Mouse (Mus musculus): ENCODE measurements around the gene Kcnk1.

Kcnk1 gene

DNA sequence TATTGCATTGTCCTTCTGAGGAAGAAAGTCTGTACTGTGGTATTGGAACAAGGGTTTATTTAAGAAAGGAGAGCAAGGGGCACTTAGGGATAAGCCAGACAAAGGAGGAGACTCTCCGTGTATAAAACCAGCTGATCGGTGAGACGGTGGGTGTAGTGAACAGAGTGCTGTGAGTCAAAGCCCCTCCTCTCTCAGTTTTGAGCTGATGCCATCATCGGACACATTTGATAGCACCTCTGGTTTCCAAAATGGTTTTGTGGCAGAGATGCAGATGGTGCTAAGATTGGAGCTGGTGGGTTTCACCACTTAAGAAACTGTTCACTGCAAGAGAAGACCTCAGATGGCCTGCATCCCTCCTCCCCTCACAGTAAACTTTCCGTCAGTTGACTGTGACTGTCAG is 2.6 kb downstream of the Kcnk1 start:
- DNase-seq, result no peak

DNA sequence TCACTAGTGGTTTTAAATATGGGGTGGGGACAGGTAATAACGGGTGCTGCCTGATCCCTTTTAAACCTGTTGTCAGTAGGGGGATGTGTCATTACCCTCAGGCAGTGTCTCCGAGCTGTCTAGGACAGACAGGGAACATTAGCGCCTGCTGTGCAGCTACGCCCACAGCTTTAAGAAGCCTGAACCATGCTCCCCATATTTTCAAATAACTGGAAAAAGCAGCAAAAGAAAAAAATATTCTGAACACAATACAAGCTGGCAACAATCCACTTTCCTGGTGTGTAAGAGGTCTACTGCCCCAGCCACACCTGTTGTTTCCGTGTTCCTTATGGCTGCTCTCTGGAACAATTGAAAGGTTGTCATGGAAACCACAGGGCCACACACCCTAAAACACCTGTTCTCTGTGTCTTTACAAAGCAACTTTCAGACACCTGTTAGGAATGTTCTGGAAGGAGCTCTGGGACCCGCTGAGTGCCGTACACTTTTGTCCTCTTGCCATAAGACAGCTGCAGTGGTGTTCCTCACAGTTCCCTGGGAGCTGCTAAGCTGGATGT is 4.9 kb downstream of the Kcnk1 start:
- no peak for DNase-seq

- DNase-seq, result no peak
Observed at GRCm38 (mm10) chr8:126003546-126003945, 8.6 kb downstream of the Kcnk1 start.

GRCm38 (mm10) chr8:126004953-126005352 is 10.0 kb downstream of the Kcnk1 start:
- no peak for DNase-seq

DNA sequence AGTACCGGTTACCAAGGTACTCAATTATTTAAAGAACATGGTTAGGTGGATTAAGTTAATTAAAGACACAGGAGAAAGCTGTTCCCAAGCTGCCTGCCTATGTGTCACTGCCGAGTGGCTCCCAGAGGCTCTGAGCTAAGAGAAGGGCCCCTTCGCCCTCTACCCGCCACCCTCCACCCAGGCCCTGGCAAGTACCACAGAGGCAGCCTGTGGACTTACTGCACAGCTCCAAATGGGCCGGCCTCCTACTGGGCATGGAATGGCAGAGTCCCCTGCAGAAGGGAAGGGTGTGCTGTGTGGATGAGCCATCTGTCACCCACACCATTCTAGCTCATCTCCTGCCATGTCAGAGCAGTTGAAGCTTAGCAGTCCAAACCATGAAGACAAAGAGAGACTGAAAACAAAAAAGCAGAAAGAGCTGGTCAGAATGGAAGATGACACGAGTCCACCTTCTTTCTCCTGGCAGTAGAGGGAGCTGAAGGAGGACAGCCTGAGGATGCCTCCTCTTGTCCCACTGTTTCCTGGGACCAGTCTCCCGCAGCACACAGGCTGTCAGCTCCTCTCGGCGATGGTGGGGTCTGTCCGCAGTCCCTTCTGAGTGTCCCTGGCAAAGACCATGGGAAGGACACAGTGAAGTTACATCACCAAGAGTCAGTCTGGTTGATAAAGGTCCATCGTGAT is 11.5 kb downstream of the Kcnk1 start:
- no peak for DNase-seq

DNA sequence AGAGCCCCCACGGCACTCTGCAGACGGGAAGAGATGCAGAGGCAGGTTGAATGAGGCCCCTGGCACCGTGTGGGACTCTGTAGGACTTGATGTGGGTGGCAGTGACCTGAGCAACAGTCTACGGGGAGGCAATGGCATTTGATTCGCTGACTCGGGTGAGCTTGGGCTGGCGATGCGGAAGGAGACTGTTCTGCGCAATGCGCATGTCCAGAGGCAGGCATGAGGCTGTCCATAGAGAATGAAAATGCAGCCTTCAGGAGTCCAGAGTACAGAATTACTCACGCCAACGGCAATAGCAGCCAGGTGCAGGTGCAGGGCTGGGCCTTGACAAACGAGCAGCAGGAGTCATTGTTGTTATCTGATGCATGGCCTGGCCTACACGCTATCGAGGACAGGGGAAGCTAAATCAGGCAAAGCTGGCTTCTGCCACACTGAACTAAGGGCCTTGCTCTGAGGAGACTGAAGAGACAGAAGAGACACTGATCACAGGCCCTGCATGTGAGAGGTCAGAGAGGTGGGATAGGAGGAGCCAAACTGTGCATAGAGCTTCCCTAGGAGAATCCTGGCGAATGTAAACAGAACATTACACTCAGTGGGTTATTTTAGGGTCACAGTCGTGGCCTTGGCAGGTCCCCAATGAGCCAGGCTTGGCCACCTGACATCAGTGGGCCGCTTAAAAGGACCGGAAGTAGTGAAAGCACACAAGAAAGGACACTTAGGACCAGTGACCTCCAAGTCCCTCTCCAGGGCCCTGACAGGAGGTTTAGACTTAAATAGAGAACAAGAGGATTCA is 12.8 kb downstream of the Kcnk1 start:
- no peak for DNase-seq

DNA sequence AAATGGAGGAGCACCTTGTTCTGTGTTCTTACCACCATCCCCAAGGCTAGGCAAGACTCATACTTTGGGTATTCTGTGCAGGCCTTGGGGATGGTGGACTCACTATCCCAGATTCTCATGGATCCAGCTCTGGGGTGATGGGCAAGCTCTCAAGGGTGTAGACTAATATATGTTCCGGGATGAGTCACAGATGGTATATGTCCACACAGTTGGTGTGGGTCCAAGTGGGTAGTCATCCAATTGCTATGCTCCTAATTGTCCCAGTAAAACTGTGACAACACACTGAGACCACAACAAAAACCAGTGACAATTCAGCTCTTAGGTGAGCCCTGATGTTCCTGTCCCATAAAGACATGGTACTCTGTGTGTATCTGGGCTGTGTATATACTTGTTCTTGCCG is 14.0 kb downstream of the Kcnk1 start:
- DNase-seq, result no peak

DNA sequence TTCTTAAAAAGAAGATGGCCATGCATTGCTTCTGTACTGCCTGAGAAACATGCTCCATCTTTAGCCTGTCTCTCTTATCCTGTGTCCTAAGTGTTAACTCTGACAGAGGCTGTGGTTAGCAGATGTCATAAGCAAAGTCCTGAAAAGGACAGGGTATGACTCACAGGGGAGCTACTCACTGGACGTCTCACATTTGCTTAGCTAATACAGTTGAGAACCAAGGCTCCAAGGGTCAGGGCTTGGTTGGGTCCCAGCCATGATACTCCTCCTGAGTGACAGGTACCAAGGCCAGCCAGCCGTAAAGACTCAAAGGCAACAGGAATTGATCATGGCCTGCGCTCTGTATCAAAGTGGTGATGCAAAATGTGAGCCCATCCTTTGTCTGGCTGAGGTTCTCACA is 15.9 kb downstream of the Kcnk1 start:
- DNase-seq, result no peak

DNA sequence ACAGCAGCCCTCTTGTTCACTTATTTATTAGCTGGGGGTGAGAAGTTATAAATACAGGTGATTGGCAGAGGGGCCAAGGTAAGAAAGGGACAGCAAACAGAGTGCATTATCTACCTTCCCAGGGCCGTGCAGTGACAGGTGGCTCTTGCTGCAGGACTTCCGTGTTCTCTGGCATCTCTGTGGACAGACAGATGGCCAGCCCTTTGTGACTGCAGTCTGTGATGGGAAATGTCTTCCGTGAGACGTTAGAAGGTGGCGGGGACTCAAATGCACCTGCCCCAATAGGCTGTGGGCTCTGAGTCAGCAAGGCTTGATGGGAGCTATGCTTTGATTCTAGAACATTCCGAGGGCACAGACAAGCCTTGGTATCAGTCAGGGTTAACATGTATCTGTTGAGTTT is 17.4 kb downstream of the Kcnk1 start:
- DNase-seq, result no peak

DNA sequence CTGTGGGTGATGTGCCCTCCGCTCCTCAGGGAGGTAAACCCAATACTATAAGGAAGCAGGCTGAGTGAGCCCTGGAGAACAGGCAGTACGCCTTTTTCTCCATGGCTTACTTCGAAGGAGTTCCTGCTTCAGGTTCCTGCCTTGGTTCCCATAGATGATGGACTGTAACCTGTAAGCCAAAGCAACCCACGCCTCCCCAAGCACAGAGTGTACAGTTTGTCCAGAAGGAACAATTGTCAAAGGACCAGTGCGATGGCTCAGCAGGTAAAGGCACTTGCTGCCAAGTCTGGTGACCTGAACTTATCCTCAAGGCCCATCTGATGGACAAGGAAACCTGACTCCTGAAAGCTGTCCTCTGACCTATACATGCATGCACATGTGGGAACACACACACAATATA is 18.7 kb downstream of the Kcnk1 start:
- no peak for DNase-seq

- no peak for DNase-seq
Observed at GRCm38 (mm10) chr8:126021932-126022331, 27.0 kb downstream of the Kcnk1 start.

DNA sequence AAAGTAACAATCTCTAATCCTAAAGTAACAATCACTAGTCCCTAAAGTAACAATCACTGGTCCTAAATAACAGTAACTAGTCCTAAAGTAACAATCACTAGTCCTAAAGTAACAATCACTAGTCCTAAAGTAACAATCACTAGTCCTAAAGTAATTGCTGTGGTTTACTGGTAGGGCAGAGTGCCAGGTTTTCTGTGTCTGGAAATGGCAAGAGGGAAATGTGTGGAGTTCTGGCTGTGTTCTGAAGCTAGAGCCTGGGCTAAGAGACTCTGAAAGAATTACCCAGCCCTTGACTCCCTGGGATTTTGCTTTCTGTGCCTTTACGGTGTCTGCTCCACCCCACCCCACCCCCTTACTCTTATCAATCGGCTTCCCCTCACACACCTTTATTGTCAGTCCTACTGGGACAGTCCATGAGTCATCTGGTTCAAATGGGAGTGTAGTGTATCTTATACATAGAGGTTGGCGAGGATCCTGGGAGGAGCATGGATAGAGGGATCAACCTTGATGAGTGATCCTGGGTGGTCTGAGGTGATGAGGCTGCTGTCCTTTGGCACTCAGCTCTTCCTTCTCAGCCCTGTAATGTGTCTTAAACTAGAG is 28.8 kb downstream of the Kcnk1 start:
- DNase-seq, result no peak

- no peak for DNase-seq
Observed at GRCm38 (mm10) chr8:126024891-126025290, 29.9 kb downstream of the Kcnk1 start.

- no peak for DNase-seq
Observed at GRCm38 (mm10) chr8:126026121-126026520, 31.2 kb downstream of the Kcnk1 start.

GRCm38 (mm10) chr8:126026584-126026983 is 31.6 kb downstream of the Kcnk1 start:
- DNase-seq, result no peak

- no peak for DNase-seq
Observed at GRCm38 (mm10) chr8:126027486-126027885, 32.5 kb downstream of the Kcnk1 start.

GRCm38 (mm10) chr8:126028941-126029340 is 34.0 kb downstream of the Kcnk1 start:
- no peak for DNase-seq

DNA sequence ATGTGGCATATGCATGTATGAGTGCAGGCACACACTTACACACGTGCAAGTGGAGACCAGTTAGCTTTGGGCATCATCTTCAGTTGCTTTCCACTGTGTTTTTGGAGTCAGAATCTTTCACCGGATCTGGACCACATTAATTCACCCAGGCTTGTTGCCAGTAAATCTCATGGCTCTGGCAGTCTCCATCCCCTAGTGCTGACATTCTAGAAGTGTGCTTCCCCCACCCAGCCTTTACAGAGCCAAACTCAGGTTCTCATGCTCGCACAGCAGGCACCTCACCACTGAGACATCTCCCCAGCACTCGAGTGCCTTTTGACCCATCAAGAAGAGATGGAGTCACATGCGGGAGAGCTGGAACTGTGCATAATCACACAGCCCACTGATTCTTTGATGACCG is 37.8 kb downstream of the Kcnk1 start:
- DNase-seq, result no peak

- DNase-seq, result no peak
Observed at GRCm38 (mm10) chr8:126035046-126035445, 40.1 kb downstream of the Kcnk1 start.

DNA sequence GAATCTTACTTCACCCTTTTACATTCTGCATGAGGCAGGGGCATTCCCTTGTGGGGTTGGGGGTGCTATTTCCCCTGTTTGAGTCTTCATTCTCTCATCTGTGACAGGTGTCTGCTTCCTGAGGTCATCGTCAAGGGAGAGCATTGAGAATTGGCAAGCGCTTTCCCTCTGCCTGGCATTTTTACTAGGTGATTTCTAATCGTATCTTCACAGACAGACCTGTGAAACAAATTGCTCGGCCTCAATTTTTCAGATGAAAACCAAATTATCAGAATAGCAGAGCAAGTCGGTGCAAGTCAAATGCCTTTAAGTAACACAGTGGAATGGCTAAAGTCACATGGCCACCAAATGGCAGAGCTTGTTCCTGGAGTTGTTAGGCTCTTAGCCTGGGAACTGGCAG is 41.4 kb downstream of the Kcnk1 start:
- no peak for DNase-seq

DNA sequence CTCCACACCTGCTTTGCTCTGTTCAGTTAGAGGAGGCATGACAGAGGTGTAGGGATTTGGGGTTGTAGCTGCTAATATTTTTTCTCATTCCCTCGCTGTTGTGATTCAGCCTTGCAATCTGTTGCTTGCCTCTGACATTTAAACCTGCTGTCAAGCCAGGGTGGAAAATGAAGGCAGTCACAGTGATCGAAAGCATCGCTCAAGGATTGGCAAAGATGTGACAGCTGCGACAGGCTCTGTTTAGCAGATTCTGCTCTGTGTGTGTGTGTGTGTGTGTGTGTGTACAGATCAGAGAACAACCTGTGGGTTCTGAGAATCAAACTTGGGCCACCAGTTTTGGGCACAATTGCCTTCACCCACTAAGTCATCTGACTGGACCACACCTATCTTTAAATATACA is 50.8 kb downstream of the Kcnk1 start:
- DNase-seq, result no peak

GRCm38 (mm10) chr8:126053911-126054310 is 58.9 kb downstream of the Kcnk1 start:
- no peak for DNase-seq

DNA sequence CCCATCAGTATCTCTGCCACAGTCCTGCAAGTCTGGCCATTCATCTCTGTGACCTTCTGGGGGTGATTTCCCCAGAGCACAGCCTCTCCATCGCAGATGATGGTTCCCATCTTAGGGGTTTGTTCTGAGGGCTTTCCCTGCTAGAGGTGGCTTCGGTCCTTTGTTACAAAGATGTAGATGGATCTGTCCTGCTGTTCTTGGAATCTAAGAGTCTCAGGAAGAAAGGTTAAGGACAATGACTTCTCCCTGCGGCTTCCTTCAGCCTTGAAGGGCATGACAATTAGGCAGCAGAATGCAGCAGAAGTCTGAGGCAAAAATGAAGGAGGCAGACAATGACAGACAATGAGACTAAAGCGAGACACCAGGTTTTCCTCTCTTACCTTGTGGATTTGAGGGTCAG is 63.9 kb downstream of the Kcnk1 start:
- no peak for DNase-seq

DNA sequence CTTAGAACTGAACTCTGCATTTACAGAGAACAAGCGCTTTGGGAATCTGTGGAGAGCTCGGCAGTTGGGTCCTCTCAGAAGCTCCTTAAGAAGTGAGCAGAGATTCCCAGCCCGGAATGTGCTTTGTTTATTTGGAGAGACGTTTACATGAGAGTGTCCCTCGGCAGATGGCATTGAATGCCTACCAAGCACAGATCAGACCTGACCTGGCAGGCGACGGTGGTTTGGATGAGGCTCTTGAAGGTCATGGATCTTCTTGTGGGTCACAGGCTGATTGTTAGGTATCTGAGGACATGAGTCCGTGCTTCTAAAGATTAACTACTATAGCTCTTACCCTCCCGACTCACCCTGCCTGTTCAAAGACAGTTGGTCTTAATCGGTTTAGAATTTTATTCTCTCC is 67.9 kb downstream of the Kcnk1 start:
- no peak for DNase-seq

All from liver (tissue).